Mouse (Mus musculus) heart, embryonic 14.5 days (tissue): Measurements from ENCODE around the gene Cd2. TPM values are rescaled to one million over a fixed set of nuclear protein-coding genes. Genes with fewer than 3 reads are reported as not detected.

ENCODE experiments used
- ATAC-seq: fragments of 200-750 bp; cut with Nextera tagmentation; 2 replicates; pipeline ENCODE4 v1.8.0; 2017; ENCODE audit warnings: low read depth, moderate TSS enrichment; ENCODE audit not compliant: insufficient number of reproducible peaks, insufficient read depth, low FRiP score
- H3K27ac ChIP-seq, 2 experiments: fragments of 200-500 bp in 1 of 2; fragments of 300-500 bp in 1 of 2; sonication (generic) in 1 of 2; replicated peaks in 1 of 2; 2 replicates each; pipeline ENCODE4 v1.5.1; 2012 to 2014; ENCODE audit warnings: low read depth in 2 of 2, low read length in 2 of 2, control low read depth in 1 of 2, mild to moderate bottlenecking in 1 of 2, mixed read lengths in 1 of 2; ENCODE audit not compliant: control insufficient read depth in 1 of 2, insufficient read depth in 1 of 2
- H3K27me3 ChIP-seq: fragments of 300-500 bp; sonication (generic); 2 replicates; pipeline ENCODE4 v1.6.1; 2014; ENCODE audit warnings: mild to moderate bottlenecking, low read length, control low read depth; ENCODE audit not compliant: control insufficient read depth, insufficient read depth
- H3K36me3 ChIP-seq: fragments of 300-500 bp; sonication (generic); 2 replicates; pipeline ENCODE4 v1.6.1; 2014; ENCODE audit warnings: mild to moderate bottlenecking, control low read depth, low read length, mixed read lengths; ENCODE audit not compliant: control insufficient read depth, insufficient read depth
- H3K4me1 ChIP-seq, 2 experiments: fragments of 200-500 bp in 1 of 2; fragments of 300-500 bp in 1 of 2; sonication (generic) in 1 of 2; 2 replicates each; pipeline ENCODE4 v1.6.1; 2012 to 2014; ENCODE audit warnings: low read length in 2 of 2, control low read depth in 1 of 2, mixed read lengths in 1 of 2; ENCODE audit not compliant: control insufficient read depth in 2 of 2, insufficient read depth in 2 of 2
- H3K4me2 ChIP-seq: fragments of 300-500 bp; sonication (generic); 2 replicates; pipeline ENCODE4 v1.6.1; 2014; ENCODE audit warnings: mild to moderate bottlenecking, low read length
- H3K4me3 ChIP-seq, 2 experiments: fragments of 200-500 bp in 1 of 2; fragments of 300-500 bp in 1 of 2; sonication (generic) in 1 of 2; 2 replicates each; pipeline ENCODE4 v1.5.1; 2012 to 2014; ENCODE audit warnings: low read length in 2 of 2, mild to moderate bottlenecking in 2 of 2, control low read depth in 1 of 2, low read depth in 1 of 2, moderate library complexity in 1 of 2; ENCODE audit not compliant: control insufficient read depth in 1 of 2, insufficient read depth in 1 of 2
- H3K9ac ChIP-seq: fragments of 300-500 bp; sonication (generic); 2 replicates; pipeline ENCODE4 v1.6.1; 2014; ENCODE audit warnings: mild to moderate bottlenecking, low read length
- H3K9me3 ChIP-seq: fragments of 300-500 bp; sonication (generic); 2 replicates; pipeline ENCODE4 v1.6.1; 2016; ENCODE audit warnings: low read length, control low read depth; ENCODE audit not compliant: control insufficient read depth
- WGBS: fragments of 180-500 bp; shearing (Covaris S2); extraction: QIAGEN DNeasy Blood & Tissue Kit; methylation state at CpG from one replicate; pipeline ENCODE4 v1.1.7; 2014; 5-methylcytosine and 5-hydroxymethylcytosine counted together
- polyA plus RNA-seq: library from polyadenylated mRNA; unstranded; fragments of >200 nt; fragmentation: Nextera tagmentation; extraction: Ambion mirVana; gene quantifications from 2 replicates; pipeline ENCODE4 v1.2.1, GENCODE M21; 2014

Gene Cd2
- polyA plus RNA-seq, 1 experiment from 2014 or later, result not detected

- H3K36me3 ChIP-seq, result no peaks in the 10 kb centered on the region
- no peaks in the 10 kb centered on the region for H3K27me3 ChIP-seq
- no peak overlapping the region for H3K27ac ChIP-seq
- peaks cover 5 to 10% of the 10 kb centered on the region in 2 experiments; a peak in 2 of 4 replicates for H3K4me1 ChIP-seq
- WGBS, result 63% methylated on average over 5 of the region's 5 CpGs
- H3K4me3 ChIP-seq, result no peak overlapping the region
- H3K9me3 ChIP-seq, result no peaks in the 10 kb centered on the region
- H3K4me2 ChIP-seq, result no peak overlapping the region
- no peak for ATAC-seq
- no peak overlapping the region for H3K9ac ChIP-seq
Observed at GRCm38 (mm10) chr3:101278396-101278795, 9.3 kb downstream of the Cd2 start.

GRCm38 (mm10) chr3:101277830-101278229, 9.9 kb downstream of the Cd2 start:
- ATAC-seq, result no peak
- 84% methylated on average over 4 of the region's 4 CpGs for WGBS
- no peak overlapping the region for H3K4me2 ChIP-seq
- peaks cover 5 to 10% of the 10 kb centered on the region in 2 experiments; a peak in 2 of 4 replicates for H3K4me1 ChIP-seq
- H3K27ac ChIP-seq, result no peak overlapping the region
- H3K4me3 ChIP-seq, result no peak overlapping the region
- no peak overlapping the region for H3K9ac ChIP-seq
- no peaks in the 10 kb centered on the region for H3K27me3 ChIP-seq
- no peaks in the 10 kb centered on the region for H3K36me3 ChIP-seq
- no peaks in the 10 kb centered on the region for H3K9me3 ChIP-seq

- H3K4me1 ChIP-seq, result peaks cover 5 to 10% of the 10 kb centered on the region in 2 experiments; a peak in 2 of 4 replicates
- no peaks in the 10 kb centered on the region for H3K36me3 ChIP-seq
- H3K27ac ChIP-seq, result no peak overlapping the region
- H3K27me3 ChIP-seq, result no peaks in the 10 kb centered on the region
- no peaks in the 10 kb centered on the region for H3K9me3 ChIP-seq
- no peak overlapping the region for H3K4me2 ChIP-seq
- no peak for ATAC-seq
- 62% methylated on average over 12 of the region's 12 CpGs for WGBS
- H3K4me3 ChIP-seq, result no peak overlapping the region
- H3K9ac ChIP-seq, result no peak overlapping the region
Observed at GRCm38 (mm10) chr3:101276501-101277320, 11.0 kb downstream of the Cd2 start.

- Histone ChIP-seq H3K4me2 (no peak overlapping the region), H3K4me3 (no peak overlapping the region), H3K9ac (no peak overlapping the region), H3K27me3 (no peaks in the 10 kb centered on the region), H3K4me1 (peaks cover 5% of the 10 kb centered on the region in 2 experiments; a peak in 1 of 4 replicates), H3K27ac (no peak overlapping the region), H3K36me3 (no peaks in the 10 kb centered on the region), H3K9me3 (no peaks in the 10 kb centered on the region)
- ATAC-seq, result no peak
- WGBS, result 83% methylated on average over 16 of the region's 16 CpGs
Observed at GRCm38 (mm10) chr3:101275636-101276300, 12.0 kb downstream of the Cd2 start.

GRCm38 (mm10) chr3:101274794-101275193, 12.9 kb downstream of the Cd2 start:
- Histone ChIP-seq H3K27me3 (no peaks in the 10 kb centered on the region), H3K4me1 (peaks cover 0 to 2% of the 10 kb centered on the region in 2 experiments; a peak in 1 of 4 replicates), H3K9me3 (peaks cover 5% of the 10 kb centered on the region; the same call in 1 of the 2 replicates), H3K4me2 (no peak overlapping the region), H3K36me3 (no peaks in the 10 kb centered on the region), H3K27ac (no peak overlapping the region), H3K4me3 (no peak overlapping the region), H3K9ac (no peak overlapping the region)
- ATAC-seq, result no peak
- 77% methylated on average over 3 of the region's 3 CpGs for WGBS

- Histone ChIP-seq H3K4me3 (no peak overlapping the region), H3K27ac (no peak overlapping the region), H3K9me3 (peaks cover 5% of the 10 kb centered on the region; the same call in 1 of the 2 replicates), H3K4me2 (no peak overlapping the region), H3K9ac (no peak overlapping the region), H3K4me1 (peaks cover 0 to 2% of the 10 kb centered on the region in 2 experiments; a peak in 1 of 4 replicates), H3K36me3 (no peaks in the 10 kb centered on the region), H3K27me3 (no peaks in the 10 kb centered on the region)
- no peak for ATAC-seq
- WGBS, result 81% methylated on average over 12 of the region's 12 CpGs
Observed at GRCm38 (mm10) chr3:101274041-101274770, 13.5 kb downstream of the Cd2 start.

- H3K27ac ChIP-seq, result no peak overlapping the region
- H3K4me3 ChIP-seq, result no peak overlapping the region
- H3K4me1 ChIP-seq, result 0 out of 4 replicates have a peak, but pooled peaks cover 0 to 2% of the 10 kb centered on the region in 2 experiments
- WGBS, result 22% methylated on average over 1 of the region's 1 CpGs
- H3K9me3 ChIP-seq, result peaks cover 5% of the 10 kb centered on the region; the same call in 1 of the 2 replicates
- no peaks in the 10 kb centered on the region for H3K36me3 ChIP-seq
- no peak for ATAC-seq
- no peaks in the 10 kb centered on the region for H3K27me3 ChIP-seq
- no peak overlapping the region for H3K9ac ChIP-seq
- H3K4me2 ChIP-seq, result no peak overlapping the region
Observed at GRCm38 (mm10) chr3:101272166-101272565, 15.6 kb downstream of the Cd2 start.
